Mouse (Mus musculus): ENCODE data around the gene Mmp12.
"Not testable (repeated sequence)": the region's sequence is repeated elsewhere in the genome, so short reads cannot be mapped to it uniquely, and the experiment has no call there.

Gene Mmp12

GRCm38 (mm10) chr9:7344107-7344506 is at the start of gene Mmp12:
Mmp12 (plus strand) TSS chr9:7344381.
- no peak for DNase-seq

GRCm38 (mm10) chr9:7331847-7332246 is 12.3 kb upstream of the Mmp12 start:
- no peak for DNase-seq

GRCm38 (mm10) chr9:7335766-7336680 is 8.2 kb upstream of the Mmp12 start:
- no peak for DNase-seq

DNA sequence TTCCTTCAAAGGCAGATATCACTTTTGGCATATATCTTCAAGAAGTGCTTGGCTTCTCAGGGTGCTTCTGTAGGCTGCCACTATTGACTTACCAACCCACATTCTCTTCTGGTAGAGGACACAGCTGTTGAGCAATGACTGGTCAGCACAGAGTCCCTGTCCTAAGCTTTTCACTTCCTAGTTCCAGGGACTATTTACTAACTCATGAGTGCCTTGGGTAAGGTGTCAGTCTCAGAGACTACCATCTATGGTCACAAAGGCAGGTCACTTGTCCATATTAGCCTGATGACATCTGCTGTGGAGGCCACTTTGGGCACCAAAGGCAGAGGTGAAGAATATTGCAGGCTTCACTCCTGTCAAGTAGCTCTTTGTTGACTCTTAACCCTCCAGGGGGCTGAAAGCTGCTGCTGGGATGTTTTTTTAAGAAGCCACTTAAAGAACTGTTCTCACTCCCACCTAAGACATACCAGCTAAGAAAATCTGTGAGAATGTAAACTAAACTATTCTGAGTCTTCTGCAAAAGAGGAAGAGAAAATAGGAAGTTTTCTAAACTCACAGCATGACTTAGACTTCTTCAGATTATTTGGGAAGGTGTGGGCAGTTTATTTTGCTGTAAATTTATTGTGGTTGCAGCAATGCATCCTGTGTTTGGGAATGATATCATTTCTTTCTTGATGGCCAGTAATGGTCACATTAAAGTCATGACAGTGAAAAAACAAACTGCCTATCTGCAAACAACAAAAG is 7.3 kb upstream of the Mmp12 start:
- no peak for DNase-seq

- no peak for DNase-seq
Observed at GRCm38 (mm10) chr9:7345513-7345912, 1.3 kb downstream of the Mmp12 start.

DNA sequence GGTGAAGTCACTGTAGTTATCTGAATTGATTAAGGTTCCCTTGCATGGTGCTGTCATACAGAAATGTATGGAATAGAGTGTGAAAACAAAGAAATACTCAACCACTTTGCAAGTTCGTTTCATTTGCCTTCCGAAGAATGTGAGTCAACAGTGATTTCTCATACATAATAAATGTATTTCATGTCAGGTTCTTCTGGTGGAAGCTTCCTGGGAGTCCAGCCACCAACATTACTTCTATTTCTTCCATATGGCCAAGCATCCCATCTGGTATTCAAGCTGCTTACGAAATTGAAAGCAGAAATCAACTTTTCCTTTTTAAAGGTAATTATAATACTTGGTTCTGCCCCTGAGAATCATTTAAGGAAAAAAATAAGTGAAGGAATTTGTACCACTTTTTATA is 10.4 kb downstream of the Mmp12 start:
- no peak for DNase-seq

DNA sequence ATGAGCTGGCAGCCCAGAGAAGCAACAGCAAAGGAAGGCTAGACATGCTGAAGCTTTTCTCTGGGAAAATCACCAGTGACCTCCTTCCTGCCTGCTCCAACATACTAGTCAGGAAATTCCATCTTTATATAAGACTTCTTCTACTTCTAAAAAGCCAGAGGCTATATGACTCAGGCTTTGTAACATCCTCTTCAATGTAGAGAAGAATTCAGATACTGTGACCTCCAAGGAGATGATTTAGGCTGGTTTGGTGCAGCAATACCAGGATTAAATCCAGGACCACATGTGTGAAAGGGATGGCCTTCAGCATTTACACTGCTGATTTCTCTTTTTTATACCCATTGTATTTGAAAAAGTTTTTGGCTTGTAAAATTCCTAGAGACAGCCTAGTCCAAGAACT is 43.8 kb downstream of the Mmp12 start, which contains the start of gene Mmp1b:
Gene Mmp1b (minus strand): TSS at position 101 of the 400 bp plus-strand sequence.
- no peak for DNase-seq

DNA sequence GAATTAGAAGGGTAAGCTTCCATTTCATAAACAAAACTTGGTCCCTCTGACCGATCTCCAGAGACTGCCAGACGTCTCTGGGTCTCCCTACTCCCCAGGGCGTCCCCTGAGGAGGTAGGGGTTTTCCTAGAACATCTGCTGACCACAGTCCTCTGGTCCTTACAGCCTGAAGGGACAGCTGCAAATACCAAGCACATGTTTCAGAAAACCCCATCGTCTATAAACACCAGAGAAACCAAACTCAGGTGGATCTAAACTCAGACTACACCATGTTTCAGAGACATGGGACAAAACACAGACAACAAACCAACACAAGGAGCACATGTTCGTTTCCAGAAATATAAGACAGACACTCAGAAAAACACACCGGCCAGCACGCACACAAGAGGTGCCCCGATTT is 52.4 kb downstream of the Mmp12 start:
- not testable (repeated sequence) for DNase-seq
